Mouse (Mus musculus) lung, postnatal 25 days (tissue): ENCODE results near the gene Lhx9.

ENCODE experiments used
- DNase-seq: peaks from one replicate; pipeline ENCODE4 v3.0.0; 2022; ENCODE audit warnings: low spot score

Gene Lhx9

DNA sequence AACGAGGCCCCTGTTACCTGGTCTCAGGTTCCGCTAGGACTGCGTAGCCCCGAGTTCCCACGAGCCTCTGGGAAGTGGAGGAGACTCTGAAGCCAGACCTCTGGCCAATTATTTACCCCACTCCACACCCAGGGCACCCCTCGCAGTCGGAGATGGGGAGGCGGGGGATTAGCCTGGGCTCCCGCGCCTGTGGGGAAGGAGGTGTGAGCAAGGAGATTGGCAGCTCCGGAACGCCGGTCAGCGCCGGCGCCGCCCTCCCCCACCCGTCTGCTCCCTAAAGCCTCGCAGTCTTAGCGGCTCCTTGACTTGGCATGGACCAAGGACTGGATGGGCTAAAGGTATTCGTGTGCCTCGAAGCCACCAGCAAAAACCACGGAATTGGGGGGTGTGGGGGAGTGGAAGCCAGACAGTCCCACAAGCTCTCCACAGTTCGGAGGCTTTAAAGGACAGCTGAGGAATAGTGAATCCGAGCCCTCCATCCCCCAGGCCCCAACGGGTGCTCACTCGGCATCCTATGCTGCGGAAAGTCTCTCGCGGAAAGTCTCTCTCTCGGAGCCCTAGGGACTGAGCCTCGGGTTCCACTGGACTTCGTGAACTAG, at the start of gene Lhx9:
Lhx9 (minus strand) TSS at position 67 of the 599 bp plus-strand sequence.
- DNase-seq: no peak

DNA sequence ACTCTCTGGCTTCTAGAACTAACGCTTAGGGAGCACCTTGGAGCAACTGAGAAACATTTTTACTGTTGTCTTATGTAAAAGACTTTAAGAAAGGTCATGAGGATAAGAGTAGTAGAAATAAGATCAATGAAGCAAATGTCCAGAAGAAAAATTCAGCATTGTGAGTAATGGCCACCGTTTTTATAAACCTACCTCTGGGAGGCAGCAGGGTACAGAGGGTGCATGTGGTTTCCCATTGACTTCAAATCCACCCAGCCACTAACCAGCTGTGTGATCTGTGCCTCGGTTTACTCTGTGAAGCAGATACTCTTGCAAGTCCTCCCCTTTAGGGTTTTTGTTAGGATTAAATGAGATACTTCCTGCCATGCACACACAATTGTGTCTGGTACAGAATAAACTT, 47.7 kb upstream of the Lhx9 start:
- no peak for DNase-seq

DNA sequence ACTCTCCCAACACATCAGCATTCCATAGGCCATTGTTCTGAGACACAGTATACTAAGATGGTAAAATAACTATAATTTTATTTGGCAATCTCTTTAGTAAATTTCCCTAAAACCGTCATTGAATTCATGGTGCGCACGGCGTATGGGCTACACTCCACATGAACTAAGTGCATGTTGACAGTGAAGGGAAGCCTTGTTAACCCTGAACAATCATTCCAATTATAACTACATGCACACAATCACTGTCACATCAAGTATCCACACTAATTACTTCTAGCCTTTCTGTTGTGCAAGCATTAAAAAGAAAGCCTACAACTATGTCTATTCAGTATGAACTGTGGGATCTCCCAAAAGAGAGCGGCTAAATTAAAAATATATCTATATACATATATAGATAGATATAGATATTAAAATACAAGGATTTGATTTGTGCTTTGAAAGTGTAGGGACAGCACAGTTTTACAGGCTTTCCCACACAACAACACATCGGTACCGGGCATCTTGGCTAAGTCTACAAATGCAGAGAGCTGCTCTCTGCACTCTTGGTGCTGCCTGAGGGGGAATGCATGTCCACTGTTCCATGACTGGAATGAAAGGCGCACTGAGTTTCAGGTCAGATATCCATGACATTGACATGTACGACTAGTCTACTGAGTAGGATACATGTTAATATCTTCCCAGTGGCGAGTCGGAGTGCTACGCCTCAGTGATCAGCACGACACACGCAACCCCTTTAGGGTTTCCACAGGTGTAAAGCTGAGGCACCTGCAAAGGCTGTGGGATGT, 29.3 kb upstream of the Lhx9 start:
- DNase-seq: no peak

DNA sequence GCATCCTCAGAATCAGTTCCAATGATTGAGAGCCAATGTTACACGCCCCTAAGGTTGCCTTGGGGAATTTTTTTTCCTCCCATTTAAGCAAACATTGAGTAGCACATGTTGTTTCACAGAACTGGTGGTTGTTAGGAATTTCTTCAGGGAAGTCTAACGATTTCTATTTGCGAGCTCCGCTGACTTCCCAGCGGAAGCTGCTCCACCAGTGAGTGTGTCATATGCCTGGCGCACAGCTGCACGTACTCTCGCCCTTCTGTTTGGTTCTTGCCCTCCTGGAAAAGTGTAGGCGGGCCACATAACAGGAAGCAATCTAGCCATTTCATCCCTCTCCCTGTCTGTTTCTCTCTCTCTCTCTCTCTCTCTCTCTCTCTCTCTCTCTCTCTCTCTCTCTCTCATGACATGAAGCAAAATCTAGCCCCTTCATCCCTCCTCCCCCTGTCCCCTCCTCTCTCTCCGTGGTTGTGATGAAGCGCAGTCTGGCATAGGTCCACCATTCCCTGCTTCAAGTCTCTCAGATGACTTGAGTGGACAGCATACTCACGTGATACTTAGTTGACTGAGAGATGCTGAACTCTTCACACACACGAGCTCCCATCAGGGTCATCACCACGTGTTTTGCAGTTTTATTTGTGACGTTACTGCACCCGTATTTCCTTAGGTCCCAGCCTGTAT, 28.1 kb upstream of the Lhx9 start:
- DNase-seq: no peak

DNA sequence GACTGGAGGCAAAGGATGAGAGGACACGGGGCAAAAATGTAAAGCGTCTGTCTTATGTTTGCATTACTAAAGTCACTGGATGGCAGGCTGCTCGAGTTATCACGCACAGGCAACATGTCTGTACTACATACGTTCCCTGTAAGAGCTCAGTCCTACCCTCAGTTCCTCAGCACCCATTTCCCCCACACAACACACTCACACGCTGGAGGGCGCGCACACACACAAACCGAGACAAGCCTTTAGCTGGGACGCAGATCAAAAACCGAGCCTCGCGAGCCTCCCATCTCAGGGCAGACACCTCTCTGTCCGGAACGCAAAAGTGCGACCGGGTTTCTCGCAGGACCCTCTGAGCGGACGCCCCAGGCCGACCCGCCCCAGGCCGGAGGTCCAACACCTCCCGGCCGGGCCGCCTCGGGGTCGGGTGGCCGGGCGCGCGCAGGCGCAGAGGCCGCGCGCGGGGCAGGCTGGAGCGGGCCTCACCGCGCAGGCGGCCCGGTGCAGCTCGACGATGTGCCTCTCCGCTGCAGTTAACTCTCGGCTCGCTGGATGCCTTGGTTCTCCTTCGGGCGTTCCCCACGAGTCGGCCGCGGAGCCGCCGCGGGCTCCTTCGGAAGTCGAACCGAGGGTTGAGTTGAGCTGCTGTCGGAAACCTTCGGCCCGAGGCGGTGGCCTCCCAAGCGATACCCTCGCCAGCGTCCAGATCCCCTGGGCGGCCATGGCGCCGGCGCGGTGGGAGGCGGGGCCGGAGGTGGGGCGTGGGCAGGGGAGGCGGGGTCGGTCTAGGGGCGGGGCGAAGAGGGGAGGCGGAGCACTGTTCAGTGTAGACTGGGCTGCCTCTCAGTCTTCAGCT, 7.9 kb upstream of the Lhx9 start, which contains the start of gene 2310009B15Rik:
2310009B15Rik (minus strand) TSS at position 752 of the 850 bp plus-strand sequence.
- peak; percentile 69 for DNase-seq

DNA sequence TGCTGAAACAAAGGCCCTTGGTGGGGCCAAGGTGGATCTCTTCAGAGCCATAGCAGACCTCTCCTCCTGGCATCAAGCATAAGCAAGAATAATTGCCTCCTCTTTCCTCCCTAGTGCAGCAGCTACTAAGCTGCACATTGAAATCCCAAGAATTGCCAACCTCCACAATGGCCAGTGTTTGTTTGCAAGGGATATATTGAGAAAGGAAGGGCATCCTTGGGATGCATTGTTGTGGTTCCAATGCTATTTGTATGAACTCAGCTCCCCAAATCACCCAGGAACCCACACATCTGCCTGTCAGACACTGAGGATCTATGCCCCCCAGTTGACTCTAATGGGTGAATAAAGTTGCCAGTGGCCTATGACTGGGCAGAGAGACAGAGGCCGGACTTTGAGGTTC, 2.4 kb upstream of the Lhx9 start:
- DNase-seq: no peak

DNA sequence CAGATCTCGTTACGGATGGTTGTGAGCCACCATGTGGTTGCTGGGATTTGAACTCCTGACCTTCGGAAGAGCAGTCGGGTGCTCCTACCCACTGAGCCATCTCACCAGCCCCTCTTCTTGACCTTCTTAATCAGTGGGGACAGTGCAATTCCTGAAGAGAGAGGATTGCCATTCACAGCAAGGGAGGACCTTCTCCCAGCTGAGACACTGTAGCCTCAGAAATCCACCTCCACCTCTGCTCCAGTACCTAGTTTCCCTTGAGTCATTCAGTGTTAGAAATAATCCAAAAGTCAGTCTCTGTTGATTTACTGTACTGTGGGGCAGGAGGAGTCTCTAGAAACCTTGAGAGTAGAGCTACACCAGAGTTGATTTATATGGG, 1.8 kb upstream of the Lhx9 start:
- no peak for DNase-seq

DNA sequence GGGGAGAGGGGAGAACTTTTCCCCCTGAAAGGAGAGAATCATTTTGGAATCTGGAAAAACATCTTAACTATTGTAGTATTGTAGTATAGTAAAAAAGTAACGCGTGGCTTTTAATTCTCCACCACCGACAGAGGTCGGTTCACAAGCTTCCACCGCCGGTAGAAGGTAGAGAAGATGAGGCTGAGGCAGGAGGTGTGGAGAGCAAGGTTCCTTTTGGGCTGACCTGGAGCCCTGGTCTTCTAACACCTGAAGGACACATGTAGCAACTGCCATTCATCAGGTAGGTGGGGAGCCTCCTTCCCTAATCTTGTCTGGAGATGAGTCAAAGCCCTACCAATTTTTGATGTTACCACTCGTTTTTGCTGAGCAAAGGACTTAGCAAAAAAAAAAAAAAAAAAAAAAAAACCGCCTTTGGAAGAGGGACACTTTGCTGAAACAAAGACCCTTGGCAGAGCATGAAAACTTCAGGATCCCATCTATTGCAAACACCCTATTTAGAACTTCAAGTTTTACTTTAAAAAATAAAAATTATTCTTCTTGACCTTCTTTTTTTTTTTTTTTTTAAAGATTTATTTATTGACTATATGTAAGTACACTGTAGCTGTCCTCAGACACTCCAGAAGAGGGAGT, 1.3 kb upstream of the Lhx9 start:
- no peak for DNase-seq

DNA sequence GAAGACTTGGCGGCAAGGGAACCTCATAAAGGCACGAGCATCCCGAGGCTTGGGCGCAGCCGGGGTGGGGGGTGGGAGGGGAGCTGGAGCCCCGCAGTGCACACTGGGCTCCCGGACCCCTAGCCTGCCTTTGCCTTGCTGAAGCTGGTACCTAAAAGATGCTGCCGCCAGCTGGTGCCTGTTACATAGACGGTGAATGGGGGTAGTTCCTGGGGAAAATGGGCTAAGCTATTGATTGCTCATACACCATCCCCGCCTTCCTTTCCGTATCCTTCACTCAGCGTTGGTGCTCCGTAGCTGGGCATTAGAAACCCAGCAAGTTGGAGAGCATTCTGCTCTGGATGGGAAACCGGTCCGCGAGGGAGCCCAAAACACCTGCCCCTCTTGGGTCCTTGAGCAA, 351 bp downstream of the Lhx9 start:
- DNase-seq: no peak

DNA sequence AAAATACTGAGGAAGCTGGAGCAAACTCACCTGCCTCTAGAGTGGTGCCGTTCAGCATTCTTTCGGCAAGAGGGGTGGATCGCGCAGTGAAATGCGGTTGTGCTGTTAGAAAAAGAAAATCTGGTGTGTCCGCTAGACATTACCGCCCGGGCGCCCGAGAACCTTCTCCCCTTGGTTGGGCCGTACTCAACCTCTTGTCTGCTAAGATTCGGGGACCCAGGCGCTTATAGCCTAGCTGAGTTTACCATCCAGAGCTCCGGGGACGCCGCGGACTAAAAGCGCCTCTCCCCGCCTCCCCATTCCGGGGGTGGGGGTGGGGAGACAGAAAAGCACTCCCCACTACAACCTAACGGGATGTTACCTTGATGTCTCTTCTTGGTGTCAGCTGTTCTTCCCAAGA, 1.2 kb downstream of the Lhx9 start:
- DNase-seq: no peak

DNA sequence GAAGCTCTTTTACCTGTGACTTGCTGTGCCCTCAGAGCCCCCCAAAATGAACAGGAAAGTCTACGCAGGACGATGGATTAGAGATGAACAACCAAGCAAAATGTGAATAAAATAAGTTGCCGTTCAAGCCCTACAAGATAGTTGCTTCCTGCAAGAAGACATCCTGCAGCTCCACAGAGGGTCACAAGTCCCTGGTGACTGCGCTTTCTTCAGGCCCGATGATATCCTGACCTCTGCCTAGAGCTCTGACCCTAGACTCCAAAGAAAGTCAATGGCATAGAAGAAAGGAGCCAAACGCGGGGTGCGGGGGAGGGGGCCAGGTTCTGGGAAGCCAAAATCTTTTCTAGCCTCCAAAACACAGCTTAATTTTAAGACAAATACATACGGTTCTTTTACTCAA, 1.8 kb downstream of the Lhx9 start:
- DNase-seq: no peak

DNA sequence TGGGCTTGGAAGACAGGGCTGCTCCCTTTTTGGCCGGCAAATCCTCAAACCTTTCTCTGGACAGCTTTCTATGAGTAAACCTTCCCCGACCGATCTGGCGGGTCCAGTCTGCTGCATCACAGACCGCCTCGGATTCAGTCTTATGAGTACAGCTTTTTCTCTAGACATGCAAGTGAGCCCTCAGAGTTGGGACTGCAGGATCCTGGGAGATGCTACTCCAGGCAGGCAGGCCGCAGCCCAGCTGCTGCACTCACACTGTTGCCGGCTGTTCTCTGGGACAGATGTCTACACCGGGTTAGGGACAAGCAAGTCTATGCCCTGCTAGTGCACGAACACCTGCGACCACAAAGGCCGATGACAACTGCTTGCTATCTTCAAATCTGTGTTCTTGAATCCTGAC, 2.2 kb downstream of the Lhx9 start:
- no peak for DNase-seq

DNA sequence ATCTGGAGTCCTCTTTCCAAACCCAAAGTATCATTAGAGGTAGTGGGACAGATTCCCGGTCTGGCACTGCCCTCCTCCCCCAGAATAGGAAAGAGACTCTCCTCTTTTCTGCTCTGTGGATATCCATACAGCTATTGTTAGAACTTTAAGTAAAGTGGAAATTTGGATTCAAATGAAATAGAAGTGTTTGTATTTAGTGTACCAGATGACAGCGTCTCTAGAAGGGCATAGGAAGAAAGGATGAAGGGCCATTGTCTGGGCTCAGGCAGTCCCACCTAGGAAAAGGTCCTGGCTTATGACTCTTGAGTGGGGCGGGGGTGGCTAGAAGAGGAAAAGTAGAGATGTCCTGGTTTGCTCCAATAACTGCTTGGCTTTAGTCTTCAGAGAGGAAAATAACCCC, 2.9 kb downstream of the Lhx9 start:
- no peak for DNase-seq

DNA sequence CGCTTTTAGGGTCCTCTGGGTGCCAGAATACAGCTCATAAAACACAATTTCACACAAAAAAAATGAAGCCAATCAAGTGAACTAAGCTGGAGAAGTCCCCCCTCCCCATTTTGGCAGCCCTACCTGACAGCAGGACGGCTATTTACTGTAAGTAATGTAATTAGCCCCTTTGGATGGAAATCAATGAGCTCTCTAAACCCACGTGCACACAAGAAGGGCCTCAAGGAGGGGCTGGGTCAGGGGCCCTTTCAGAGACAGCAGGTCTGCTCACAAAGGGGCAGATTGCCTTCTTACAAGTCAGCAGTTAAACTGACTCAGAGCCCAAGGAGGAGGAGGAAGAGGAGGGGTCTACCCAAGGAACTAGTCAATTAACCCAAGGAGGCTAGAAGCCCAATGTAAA, 4.2 kb downstream of the Lhx9 start:
- no peak for DNase-seq

DNA sequence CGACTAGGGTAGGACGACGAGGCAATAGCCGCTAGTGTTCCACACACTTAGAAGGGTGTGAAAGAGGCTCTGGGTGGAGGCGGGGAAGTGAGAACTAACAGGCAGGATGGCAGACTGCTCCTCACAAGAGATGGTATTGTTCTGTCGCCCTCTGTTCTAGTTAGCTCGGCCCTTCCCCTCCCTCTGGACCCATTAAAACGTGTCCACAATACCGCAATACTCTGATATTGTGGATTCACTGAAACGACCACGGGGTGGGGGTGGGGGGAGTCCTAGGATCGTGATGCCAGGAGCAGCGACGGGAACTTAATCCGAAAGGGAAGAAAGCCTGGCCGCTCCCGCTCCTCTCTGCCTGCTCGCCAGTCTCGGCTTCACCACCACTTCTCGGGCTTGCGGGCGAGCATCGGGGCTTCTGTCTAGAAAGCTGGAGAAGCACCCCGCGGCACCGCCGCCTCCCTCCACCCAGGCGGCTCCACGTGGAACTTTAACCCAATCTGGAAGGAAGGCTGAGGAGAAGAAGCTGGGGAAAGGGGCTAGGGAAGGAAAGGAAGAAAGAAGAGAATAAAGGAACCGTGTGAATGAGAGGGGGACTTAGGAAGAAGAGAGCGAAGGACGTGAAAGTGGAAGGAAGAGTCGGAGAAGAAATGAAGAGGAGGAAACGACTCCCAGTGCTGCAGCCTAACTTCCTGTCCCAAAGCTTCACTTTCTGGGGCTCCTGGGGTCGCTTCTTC, 4.9 kb downstream of the Lhx9 start:
- no peak for DNase-seq

DNA sequence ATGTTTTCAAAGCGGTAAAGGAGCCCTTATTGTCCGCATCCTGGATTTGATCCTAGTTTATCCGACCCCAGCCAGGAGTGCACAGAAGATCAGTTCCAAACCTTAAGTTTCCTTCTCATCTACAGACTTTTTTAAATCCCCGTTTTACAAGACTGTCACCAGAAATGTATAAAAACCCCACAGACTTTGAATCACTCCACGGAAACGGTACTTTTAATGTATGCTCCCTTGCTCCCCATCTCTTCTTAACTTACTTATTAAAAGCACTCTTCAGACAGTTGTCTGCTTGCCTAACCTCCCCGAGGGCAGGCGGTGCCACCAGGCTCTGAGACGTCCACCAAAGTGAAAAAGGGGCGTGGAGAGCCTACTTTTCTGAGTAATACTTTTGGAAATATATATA, 5.6 kb downstream of the Lhx9 start:
- no peak for DNase-seq

DNA sequence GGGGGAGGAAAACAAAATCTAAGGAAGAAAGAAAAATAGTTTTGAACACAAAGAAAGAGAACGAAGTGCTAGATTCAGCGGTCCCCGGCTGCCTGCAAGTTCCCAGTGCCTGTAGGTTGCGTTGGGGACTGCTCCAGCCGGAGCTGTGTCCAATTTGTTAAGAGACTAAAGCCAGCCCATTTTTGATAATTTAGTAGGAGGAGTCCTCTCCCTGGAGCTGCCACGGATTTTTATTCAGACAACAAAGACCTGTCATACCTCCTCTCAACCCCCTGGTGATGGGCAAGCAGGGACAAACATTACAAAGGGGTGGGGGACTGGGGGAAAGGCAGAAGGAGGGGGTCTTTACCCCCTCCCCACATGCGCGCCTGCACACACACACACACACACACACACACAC, 6.1 kb downstream of the Lhx9 start:
- DNase-seq: no peak

DNA sequence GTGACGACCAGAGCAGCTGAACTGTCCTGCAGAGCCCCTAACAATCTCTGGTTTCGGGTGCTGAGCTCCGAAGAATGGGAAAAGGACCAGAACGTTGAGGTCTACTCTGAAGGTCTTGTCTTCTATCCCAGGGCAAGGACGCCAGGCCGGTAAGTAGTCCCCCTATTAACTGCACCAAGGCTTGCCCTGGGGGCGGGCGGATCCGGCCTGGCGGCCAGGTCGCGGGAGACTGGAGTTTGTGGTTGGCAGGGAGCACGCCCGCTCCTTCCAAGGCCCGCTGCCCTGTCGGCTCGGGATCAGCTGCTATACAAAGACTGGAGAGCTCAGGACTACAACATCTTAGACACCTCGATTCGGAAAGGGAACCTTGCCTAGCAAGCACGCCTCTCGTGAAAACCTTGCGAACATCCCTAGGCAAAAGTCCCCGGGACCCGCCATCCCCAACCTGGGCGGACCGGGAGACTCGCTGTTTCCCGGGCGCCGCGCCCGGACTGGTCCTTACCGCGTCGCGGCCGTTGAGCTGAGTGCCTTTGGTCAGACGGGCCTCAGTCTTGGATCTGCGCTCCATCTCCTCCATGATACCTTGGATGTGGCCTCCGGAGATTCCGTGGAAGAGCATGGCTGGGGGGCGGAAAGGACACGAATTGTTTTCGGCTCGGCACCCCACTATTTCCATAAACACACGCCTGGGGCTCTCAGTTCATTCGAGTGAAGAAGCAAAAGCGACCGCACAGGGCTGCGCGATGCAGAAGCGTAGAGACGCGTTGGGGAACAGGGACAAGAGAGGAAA, 6.9 kb downstream of the Lhx9 start:
- no peak for DNase-seq

DNA sequence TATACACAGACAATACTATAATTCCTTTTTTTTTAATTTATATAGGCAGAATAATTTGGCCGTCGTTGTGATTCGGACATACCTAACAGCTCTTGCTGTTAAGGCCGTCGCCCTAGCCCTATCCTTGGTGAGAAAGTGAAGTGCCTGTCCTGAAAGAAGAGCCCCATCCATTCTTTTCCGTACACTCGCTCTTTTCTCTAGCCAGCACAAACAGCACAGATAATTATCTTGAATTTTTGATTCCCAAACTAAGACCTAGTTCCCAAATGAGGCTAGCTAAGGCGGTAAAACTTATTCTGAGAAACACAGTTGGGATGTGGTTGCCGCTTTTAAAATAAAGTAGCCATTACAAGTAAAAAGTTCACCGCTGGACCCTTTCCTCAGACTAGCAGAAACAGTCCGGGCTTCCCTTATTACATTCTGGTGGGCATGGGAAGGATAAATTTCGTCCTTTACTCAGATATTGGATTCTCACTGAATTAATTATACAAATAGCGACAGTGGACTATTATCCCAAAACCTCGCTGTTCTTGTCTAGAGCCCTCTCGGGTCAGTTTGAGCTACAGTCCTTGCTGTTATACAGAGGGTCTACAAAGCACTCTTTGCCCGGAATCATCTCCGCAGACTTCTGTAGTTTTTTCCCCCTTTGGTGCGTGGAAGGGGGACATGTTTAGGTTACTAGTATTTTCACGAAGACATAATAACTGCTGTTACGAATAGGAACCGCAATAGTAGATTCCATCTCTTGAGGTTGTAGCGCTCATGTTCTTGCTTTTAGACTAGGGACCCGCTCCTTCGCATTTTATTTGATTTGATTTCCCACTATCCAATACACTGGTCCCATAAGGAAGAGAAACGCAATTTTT, 7.7 kb downstream of the Lhx9 start:
- no peak for DNase-seq
